Mouse (Mus musculus): ENCODE measurements around the gene Gm20867.
"Not testable (repeated sequence)": the region's sequence is repeated elsewhere in the genome, so short reads cannot be mapped to it uniquely, and the experiment has no call there.

Gene Gm20867

DNA sequence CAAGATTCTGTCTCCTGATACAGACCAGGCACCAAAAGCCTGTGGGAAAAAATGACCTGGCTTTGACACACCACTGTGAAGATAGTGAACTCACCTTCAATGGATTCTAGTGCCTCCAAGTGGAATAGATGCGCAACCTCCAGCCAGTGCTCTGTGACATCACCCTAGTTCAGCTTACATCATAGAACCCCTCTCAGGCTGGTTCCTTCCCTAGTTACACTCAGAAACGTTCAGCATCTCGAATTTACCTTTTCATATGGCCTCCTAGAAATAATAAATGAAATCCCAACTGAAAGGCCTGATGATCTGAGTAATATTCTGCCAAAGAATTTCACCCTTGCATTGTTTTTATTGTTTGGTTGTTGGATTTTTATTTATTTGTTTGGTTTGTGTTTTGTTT, at the start of gene Gm20867:
TSS of gene Gm20867 (minus strand) at position 101 of the 400 bp plus-strand sequence.
- DNase-seq (ENCODE audit: low read depth in 2 of 2, low spot score in 2 of 2), result not testable (repeated sequence)

Data from CD8-positive naive resting alpha-beta T cell, adult 2 months (primary cell).